Mouse (Mus musculus): ENCODE data around the gene Olfr812.
"Not testable (repeated sequence)": the region's sequence is repeated elsewhere in the genome, so short reads cannot be mapped to it uniquely, and the experiment has no call there.

Olfr812 gene

DNA sequence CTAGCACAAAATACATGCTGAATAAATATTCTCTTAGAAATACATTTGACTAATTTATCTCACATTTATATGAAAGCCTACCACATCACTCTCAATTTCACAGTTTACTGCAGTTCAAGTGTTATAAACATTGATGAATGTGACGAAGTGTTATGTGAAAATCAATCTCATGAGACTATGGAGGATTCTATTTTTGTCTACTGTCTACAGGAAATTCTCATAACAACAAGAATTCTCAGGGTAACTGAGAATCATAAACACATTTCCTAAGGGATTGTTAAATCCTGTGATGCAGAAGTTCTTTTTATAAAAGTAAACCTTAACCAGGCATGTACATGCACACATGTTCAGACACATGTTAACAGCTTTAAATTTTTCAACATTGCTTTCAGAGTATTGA, at the start of gene Olfr812:
TSS of gene Olfr812 (minus strand) at position 101 of the 400 bp plus-strand sequence.
- no peak for DNase-seq (ENCODE audit: low read depth, low spot score)

DNA sequence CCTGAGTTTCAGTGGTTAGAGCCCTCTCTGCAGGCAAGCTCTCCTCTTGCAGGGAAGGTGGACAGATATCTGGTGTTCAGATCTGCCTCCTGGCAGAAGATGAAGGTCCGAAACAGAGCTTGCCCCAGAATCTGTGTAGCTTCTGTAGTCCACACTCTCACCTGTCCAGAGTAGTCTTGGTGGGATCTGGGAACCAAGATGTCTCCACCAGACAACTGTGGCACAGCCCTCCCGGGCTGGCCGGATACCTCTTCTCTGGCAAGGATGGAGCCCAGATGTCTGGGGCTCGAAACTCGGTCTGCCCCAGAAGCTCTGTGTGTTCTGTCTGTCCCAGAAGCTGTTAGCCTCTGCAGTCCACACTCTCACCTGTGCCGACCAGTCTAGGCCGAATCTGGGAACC, 40.0 kb upstream of the Olfr812 start:
- no peak for DNase-seq (ENCODE audit: low read depth, low spot score)

- DNase-seq (ENCODE audit: low read depth, low spot score) = not testable (repeated sequence)
Observed at GRCm38 (mm10) chr10:129885496-129885895, 39.6 kb upstream of the Olfr812 start.

DNA sequence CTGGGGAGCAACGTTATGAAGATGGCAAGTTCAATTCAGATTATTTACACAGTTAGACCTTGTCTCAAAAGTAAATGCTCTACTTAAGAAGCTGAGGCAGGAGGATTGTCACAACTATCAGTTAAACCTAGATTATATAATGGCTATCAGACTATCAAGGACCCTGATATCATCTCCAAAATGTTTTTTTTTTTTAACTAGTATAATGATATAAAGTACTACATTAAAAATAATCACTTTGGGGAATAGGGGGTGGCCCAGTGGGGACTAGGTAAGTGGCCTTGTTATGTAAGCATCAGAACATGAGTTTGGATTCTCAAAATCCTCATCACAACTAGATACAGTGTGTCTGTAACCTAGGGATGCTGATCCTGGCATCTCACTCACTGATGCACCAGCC, 33.9 kb upstream of the Olfr812 start, which contains the start of gene Olfr814:
TSS of gene Olfr814 (minus strand) at position 101 of the 400 bp plus-strand sequence.
- not testable (repeated sequence) for DNase-seq (ENCODE audit: low read depth, low spot score)

GRCm38 (mm10) chr10:129855067-129855466, 9.2 kb upstream of the Olfr812 start, which contains the start of gene Olfr813:
Olfr813 (plus strand) TSS chr10:129855367.
- no peak for DNase-seq (ENCODE audit: low read depth, low spot score)

- DNase-seq (ENCODE audit: low read depth, low spot score) = no peak
Observed at GRCm38 (mm10) chr10:129847343-129847742, 1.4 kb upstream of the Olfr812 start.

- no peak for DNase-seq (ENCODE audit: low read depth, low spot score)
Observed at GRCm38 (mm10) chr10:129804296-129804695, 41.6 kb downstream of the Olfr812 start, which contains the start of gene Olfr811. Olfr811 (minus strand) TSS chr10:129804396.

DNA sequence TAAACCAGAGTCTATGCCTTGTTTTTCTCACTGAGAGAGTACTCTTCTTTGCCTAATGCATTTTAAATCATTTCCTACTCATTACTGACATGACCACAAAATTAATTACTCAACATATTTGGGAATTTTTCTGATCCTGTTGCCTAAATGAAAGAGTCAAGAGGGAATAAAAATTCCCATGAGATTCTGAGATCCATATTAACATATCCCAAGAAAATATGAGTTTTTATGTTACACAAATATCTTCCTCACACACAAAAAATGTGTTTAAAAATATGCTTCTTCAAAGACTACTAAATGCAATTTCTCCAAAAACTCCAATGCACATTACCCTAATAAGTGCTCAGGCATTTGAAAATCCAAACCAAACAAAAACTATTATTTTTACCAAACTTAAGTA, 51.1 kb downstream of the Olfr812 start, which contains the start of gene Olfr810:
TSS of gene Olfr810 (minus strand) at position 101 of the 400 bp plus-strand sequence.
- no peak for DNase-seq (ENCODE audit: low read depth, low spot score)

All from retina, adult 2 months (tissue).